Comparison of ENCODE assay signal across 10 mouse cellular contexts in the genomic region with DNA sequence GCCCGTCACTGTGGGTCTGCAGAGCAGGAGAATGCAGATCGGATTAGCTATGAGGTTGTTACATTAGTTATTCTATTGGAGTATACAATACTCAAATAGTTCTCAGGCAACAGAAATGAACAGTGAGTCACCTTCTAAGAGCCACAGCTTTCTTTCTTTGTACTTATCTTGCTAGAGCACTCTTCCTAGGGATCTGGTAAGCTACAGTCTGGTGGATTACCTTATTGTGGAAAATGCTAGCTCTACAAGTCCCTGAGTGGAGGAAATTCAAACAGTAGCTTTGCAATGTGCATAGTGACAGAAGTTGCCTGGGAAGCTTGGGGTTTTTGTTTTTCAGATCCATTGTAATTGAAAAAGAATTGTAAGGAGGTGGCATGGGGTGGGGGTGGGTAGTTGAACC. TPM values are rescaled to one million over a fixed set of nuclear protein-coding genes. Genes with fewer than 3 reads are reported as not detected.
DNase-seq lines count a peak whose midpoint lies in the region; ATAC-seq and TF ChIP-seq lines count a peak whose summit lies in the region.
"Had no signal": no experiment of that assay in that cellular context is flagged by ENCODE, and none has a peak within 500 bp of the region (broad histone marks: within the 10 kb centered on the region; RNA-seq: fewer than 3 reads in every experiment).

No protein-coding gene starts in this region.

- intact Hi-C loops in left cerebral cortex, postnatal 4 days (cut with DNase I): no loop called here

- TF ChIP-seq CTCF in lung, postnatal 0 days (IDR thresholded peaks at IDR 0.05): no peak
- no peak for TF ChIP-seq CTCF in small intestine, adult 2 months (IDR thresholded peaks at IDR 0.05; ENCODE audit: extremely low read depth, insufficient read length, insufficient replicate concordance, low read depth, low read length)

- H3K9me3 ChIP-seq in lung, postnatal 0 days (ENCODE audit: low read length): no peaks in the 10 kb centered on the region
- no peaks in the 10 kb centered on the region for H3K9me3 ChIP-seq in embryonic facial prominence, embryonic 10.5 days
- H3K9me3 ChIP-seq in hindbrain, embryonic 15.5 days: no peaks in the 10 kb centered on the region

- H3K27ac ChIP-seq in lung, postnatal 0 days (ENCODE audit: low read length): peak overlapping the region; percentile 43; the same call in 1 of the 2 replicates
- H3K27ac ChIP-seq in embryonic facial prominence, embryonic 10.5 days (replicated peaks): peak overlapping the region; percentile 81
- H3K27ac ChIP-seq in hindbrain, embryonic 15.5 days (replicated peaks): no peak overlapping the region; the same call in 1 of the 2 replicates
- H3K27ac ChIP-seq in small intestine, adult 2 months (ENCODE audit: insufficient read depth, low read depth, low read length): peak overlapping the region; percentile 36; the same call in 1 of the 2 replicates

- no peak for TF ChIP-seq EP300 in lung, postnatal 0 days (IDR thresholded peaks at IDR 0.05)

- peak; percentile 17 for DNase-seq in lung, postnatal 0 days (ENCODE audit: low spot score)
- no peak for DNase-seq in lung, adult 18-20 months
- no peak for DNase-seq in embryonic facial prominence, embryonic 10.5 days (ENCODE audit: low spot score)
- DNase-seq in left cerebral cortex, postnatal 4 days: no peak
- no peak for DNase-seq in layer of hippocampus, postnatal 25 days (ENCODE audit: extremely low spot score in 1 of 2, low spot score in 1 of 2)
- DNase-seq: cerebellum, adult 2 months; kidney, adult 11 months had no signal

- no peaks in the 10 kb centered on the region for H3K27me3 ChIP-seq in lung, postnatal 0 days (replicated peaks; ENCODE audit: insufficient read depth, low read length)
- H3K27me3 ChIP-seq in embryonic facial prominence, embryonic 10.5 days (replicated peaks; ENCODE audit: low read depth, poor library complexity, severe bottlenecking): no peaks in the 10 kb centered on the region
- H3K27me3 ChIP-seq in hindbrain, embryonic 15.5 days: no peaks in the 10 kb centered on the region; the same call in 1 of the 2 replicates
- H3K27me3 ChIP-seq in small intestine, adult 2 months (ENCODE audit: control insufficient read depth, insufficient read depth, low read length): no peaks in the 10 kb centered on the region

- no peak overlapping the region; the same call in 1 of the 2 replicates for H3K4me2 ChIP-seq in lung, postnatal 0 days (replicated peaks; ENCODE audit: low read depth, low read length)
- H3K4me2 ChIP-seq in hindbrain, embryonic 15.5 days: peak overlapping the region; percentile 16; the same call in 1 of the 2 replicates

- H3K9ac ChIP-seq in lung, postnatal 0 days (replicated peaks; ENCODE audit: low read depth): no peak overlapping the region
- no peak overlapping the region for H3K9ac ChIP-seq in hindbrain, embryonic 15.5 days

- WGBS in lung, postnatal 0 days: 52% methylated on average over 2 of the region's 2 CpGs
- 27% methylated on average over 2 of the region's 2 CpGs for WGBS in embryonic facial prominence, embryonic 10.5 days
- WGBS in hindbrain, embryonic 15.5 days: 46% methylated on average over 2 of the region's 2 CpGs
- WGBS in small intestine, adult 2 months: 76% methylated on average over 2 of the region's 2 CpGs

- H3K4me3 ChIP-seq in lung, postnatal 0 days (ENCODE audit: low read depth, low read length): no peak overlapping the region
- H3K4me3 ChIP-seq in embryonic facial prominence, embryonic 10.5 days: peak overlapping the region; percentile 34
- H3K4me3 ChIP-seq in hindbrain, embryonic 15.5 days: no peak overlapping the region
- H3K4me3 ChIP-seq in small intestine, adult 2 months (ENCODE audit: low read depth, low read length): no peak overlapping the region

- no peak for TF ChIP-seq POLR2A in small intestine, adult 2 months (IDR thresholded peaks at IDR 0.05; ENCODE audit: low read depth, low read length)

- no peaks in the 10 kb centered on the region for H3K36me3 ChIP-seq in lung, postnatal 0 days (ENCODE audit: insufficient read depth, low read length)
- H3K36me3 ChIP-seq in embryonic facial prominence, embryonic 10.5 days (replicated peaks): no peaks in the 10 kb centered on the region
- no peaks in the 10 kb centered on the region for H3K36me3 ChIP-seq in hindbrain, embryonic 15.5 days
- no peaks in the 10 kb centered on the region for H3K36me3 ChIP-seq in small intestine, adult 2 months (ENCODE audit: control insufficient read depth, insufficient read depth, low read length)

- no peaks in the 10 kb centered on the region for H3K4me1 ChIP-seq in lung, postnatal 0 days (ENCODE audit: insufficient read depth, low read depth, low read length)
- H3K4me1 ChIP-seq in embryonic facial prominence, embryonic 10.5 days: peaks cover 36% of the 10 kb centered on the region
- 0 out of 2 replicates have a peak, but pooled peaks cover 4% of the 10 kb centered on the region for H3K4me1 ChIP-seq in hindbrain, embryonic 15.5 days (replicated peaks)
- peaks cover 15% of the 10 kb centered on the region for H3K4me1 ChIP-seq in small intestine, adult 2 months (ENCODE audit: control insufficient read depth, insufficient read depth, insufficient read length, low read length)

- ATAC-seq in lung, postnatal 0 days: peak; percentile 47
- ATAC-seq in hindbrain, embryonic 15.5 days (ENCODE audit: low FRiP score, low read depth): 0 out of 2 replicates have a peak, but pooled peaks have one; percentile 38

RNA-seq across cellular contexts. Expression of gene Klrb1f, which starts 52.5 kb away (rescaled TPM):
- 0.35 and 0.37 TPM in 2 replicates for polyA plus RNA-seq in lung, postnatal 0 days (2015; fragmentation: Nextera tagmentation; extraction: Ambion mirVana)
- 0.11 TPM in 1 of 2 replicates, not detected in the other for polyA plus RNA-seq in embryonic facial prominence, embryonic 10.5 days (2016; fragmentation: Nextera tagmentation; extraction: Ambion mirVana)
- polyA plus RNA-seq in hindbrain, embryonic 15.5 days (2015; fragmentation: Nextera tagmentation; extraction: Ambion mirVana): 0.34 and 0.51 TPM in 2 replicates
- polyA plus RNA-seq in small intestine, adult 2 months (2012; rRNA removed): 0.33 TPM in 1 of 2 replicates, not detected in the other
- under 1 TPM; 0.30 to 0.42 TPM for total RNA-seq in left cerebral cortex, postnatal 4 days (2021)
- not detected for total RNA-seq in layer of hippocampus, postnatal 25 days (2021)
- polyA plus RNA-seq: cerebellum, adult 2 months had no signal

RNA-seq across cellular contexts. Expression of gene Clec2g, which starts 59.0 kb away (rescaled TPM):
- not detected in 2 replicates for polyA plus RNA-seq in lung, postnatal 0 days (2015; fragmentation: Nextera tagmentation; extraction: Ambion mirVana)
- not detected in 2 replicates for polyA plus RNA-seq in embryonic facial prominence, embryonic 10.5 days (2016; fragmentation: Nextera tagmentation; extraction: Ambion mirVana)
- not detected in 2 replicates for polyA plus RNA-seq in hindbrain, embryonic 15.5 days (2015; fragmentation: Nextera tagmentation; extraction: Ambion mirVana)
- polyA plus RNA-seq in small intestine, adult 2 months (2012; rRNA removed): not detected in 2 replicates
- not detected for total RNA-seq in left cerebral cortex, postnatal 4 days (2021)
- total RNA-seq in layer of hippocampus, postnatal 25 days (2021): under 1 TPM in 1 of 2 experiments, not detected in 1; 0.39 TPM
- polyA plus RNA-seq: cerebellum, adult 2 months; liver, embryonic 16.5 days had no signal
